Mouse (Mus musculus) spleen, adult 12 weeks (tissue): Measurements from ENCODE around the gene Magix.
"Not testable (repeated sequence)": the region's sequence is repeated elsewhere in the genome, so short reads cannot be mapped to it uniquely, and the experiment has no call there.

ENCODE experiments used
- DNase-seq: peaks from one replicate; pipeline ENCODE4 v3.0.0; 2022; ENCODE audit warnings: low spot score

Gene Magix

DNA sequence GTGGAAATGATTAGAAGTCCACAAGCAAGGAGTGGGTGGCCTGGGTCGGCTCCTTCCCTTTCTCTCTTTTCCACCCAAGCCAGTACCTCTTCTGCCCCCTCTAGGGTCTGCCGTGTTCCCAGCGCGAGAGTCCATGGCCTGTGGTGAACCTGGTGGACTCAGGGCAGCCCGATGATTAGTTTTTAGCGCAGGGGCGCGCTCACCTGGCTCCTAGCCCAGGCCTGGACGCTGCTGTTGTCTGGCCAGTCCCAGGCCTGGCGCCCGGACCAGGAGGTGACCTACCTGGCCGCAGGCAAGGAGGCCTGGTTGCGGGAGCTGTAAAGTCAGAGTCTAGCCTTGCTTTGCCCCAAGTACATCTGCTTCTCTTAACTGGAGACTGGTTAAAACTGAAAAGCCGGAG lies at the start of gene Magix:
TSS of gene Magix (minus strand) at position 388 of the 400 bp plus-strand sequence.
- DNase-seq, result no peak

DNA sequence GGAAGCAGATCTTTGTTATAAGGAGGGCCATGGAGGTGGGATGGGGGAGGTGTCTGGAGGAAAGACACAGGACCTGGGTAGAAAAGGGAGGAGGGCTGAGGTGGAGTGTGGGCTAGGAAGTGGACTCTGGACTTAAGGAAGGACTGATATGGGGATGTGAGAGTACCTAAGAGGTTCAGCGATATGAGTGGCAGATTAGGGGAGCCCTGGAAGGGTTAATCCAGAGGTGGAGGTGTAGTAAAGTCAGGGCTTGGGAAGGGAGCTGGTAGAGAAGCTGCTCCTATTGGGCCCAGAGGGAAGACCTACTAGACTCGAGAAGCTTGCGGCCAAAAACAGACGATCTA lies 47.8 kb upstream of the Magix start:
- no peak for DNase-seq

DNA sequence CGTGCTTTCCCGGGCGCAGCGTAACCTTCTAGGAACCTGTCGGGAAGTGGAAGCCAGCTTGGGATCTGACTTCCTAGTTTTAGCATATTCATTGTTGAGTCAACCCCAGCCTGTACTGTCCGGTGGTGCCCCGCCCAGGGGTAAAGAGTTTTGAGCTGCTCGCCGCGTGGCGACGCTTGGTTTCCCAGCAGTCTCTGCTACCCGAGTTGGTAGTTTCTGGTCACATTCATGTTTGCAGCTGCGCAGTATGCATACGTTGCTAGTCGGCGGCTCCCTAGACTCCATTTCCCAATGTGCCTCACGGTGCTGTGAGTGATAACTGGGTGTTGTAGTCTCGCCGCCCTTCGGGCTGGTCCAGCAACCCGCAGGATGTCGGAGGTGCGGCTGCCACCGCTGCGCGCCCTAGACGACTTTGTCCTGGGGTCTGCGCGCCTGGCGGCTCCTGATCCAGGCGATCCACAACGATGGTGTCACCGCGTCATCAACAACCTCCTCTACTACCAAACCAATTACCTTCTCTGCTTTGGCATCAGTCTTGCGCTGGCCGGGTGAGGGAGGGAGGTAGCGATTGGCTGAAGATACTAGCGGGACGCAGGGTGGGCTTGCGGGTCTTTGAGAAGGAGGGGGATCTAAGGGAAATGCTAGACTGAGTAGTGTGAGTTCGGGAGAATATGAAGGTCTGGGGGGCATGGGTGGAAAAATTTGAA lies 47.3 kb upstream of the Magix start, which contains the start of gene Praf2:
TSS of gene Praf2 (plus strand) at position 225 of the 707 bp plus-strand sequence.
- DNase-seq, result peak; percentile 44

DNA sequence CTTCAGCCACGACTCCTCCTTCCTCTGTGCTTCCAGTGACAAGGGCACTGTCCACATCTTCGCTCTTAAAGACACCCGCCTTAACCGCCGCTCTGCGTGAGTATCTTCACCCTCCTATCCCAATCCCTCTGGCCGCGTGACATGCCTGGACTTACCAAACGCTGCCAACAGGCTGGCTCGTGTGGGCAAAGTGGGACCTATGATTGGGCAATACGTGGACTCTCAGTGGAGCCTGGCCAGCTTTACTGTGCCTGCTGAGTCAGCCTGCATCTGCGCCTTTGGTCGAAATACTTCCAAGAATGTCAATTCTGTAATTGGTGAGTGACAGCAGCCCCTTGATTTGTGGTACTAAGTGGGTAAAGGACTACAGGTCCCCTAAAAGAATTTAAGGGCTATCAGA lies 46.1 kb upstream of the Magix start:
- no peak for DNase-seq

DNA sequence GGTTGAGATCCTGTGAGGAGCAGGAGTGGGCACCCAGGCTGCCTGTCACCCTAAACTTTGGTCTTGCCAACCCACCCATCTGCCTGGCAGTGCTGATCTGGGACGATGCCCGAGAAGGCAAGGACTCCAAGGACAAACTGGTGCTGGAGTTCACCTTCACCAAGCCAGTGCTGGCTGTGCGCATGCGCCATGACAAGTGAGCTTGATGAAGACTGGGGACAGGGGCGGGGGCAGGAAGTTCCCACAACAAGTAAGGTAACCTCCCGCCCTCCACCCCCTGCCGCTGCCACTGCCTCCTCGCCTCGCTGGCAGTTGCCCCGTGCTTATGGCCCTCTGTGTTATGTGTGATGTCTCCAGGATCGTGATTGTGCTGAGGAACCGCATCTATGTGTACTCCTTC lies 44.8 kb upstream of the Magix start:
- no peak for DNase-seq

DNA sequence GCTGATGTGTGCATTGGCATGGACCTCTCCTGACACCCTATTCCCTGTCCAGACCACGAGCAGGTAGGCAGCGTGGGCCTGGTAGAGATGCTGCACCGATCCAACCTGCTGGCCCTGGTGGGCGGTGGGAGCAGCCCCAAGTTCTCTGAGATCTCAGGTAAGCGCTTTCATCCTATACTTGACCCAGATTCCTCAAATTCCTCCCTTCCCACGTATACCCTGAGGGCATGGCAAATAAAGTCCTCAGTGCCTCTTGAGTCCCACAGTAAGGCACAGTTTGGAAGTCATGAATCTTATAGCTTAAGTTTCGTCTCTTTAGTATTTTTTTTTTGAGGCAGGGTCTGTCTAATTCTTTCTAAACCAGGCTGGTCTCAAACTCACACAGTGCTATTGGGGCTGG lies 43.1 kb upstream of the Magix start:
- no peak for DNase-seq

DNA sequence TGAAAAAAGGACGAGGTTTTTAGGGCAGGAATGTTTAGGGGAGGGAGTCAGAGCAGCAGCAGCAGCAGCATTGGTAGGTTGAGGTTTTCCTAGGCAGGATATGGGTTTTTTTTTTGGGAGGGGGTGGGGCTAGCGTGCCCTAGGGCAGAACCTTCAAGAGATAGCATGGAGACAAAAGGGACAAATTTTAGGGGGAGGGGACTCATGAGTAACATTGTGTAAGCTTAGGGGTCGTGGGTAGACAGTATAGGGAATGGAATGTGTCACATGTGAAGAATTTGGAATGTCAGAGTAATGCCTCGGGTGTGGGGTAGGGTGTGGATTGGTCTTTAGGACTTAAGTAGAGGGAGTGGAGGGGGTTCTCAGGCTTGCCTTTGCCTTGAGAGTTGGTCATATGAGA lies 41.6 kb upstream of the Magix start:
- DNase-seq, result no peak

DNA sequence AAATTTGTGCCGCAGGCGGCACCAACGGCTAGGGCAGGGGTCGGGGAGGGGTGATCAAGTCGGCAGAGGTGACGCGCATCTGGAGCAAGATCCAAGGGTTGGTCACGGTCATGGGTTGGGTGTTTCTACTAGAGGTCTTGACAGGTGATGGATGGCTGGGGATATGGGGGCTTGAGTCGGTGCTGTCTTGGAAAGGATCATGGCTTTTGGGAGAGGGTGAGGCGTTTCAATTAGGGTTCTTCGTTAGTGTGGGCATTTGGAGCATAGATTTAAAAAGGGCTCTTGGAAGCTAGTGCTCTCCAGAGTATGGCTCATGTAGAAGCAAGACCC lies 41.2 kb upstream of the Magix start:
- DNase-seq, result no peak

DNA sequence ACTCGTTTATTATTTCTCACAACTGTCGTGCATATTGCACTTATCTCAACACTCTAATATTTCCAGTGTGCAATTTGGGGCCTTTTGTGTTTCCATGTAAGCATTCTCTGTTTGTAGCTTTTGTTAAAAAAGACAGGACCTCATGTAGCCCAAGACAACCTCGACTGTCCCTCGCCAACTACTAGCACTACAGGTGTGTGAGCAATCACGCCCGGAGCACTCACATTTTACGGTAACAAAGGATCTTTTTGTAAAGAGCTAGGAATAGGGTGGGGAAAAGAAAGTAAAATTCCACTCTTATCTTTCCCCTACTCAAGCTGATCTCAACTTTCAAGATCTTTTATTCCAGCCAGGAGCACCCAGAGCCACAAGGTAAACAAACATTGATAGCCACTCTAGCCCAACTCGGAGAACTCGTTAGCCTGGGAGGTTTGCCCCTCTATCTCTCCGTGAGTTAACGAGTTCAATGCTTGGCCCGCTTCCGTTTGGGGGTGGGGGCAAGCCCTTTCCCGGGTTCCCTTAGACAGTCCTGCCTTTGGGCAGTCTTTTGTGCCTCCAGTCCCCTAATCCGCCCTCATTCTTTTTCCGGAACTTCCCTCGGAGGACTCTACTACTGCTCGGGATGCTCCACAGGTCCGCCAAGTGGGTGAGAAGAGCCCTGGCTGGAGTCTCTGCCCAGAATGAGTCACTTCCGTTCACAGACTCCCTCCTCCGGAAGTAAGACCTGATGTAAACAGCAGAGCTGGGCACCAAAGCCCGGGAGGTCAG lies 40.6 kb upstream of the Magix start, which contains the start of gene Gm45208:
TSS of gene Gm45208 (plus strand) at position 732 of the 768 bp plus-strand sequence.
- peak; percentile 76 for DNase-seq

DNA sequence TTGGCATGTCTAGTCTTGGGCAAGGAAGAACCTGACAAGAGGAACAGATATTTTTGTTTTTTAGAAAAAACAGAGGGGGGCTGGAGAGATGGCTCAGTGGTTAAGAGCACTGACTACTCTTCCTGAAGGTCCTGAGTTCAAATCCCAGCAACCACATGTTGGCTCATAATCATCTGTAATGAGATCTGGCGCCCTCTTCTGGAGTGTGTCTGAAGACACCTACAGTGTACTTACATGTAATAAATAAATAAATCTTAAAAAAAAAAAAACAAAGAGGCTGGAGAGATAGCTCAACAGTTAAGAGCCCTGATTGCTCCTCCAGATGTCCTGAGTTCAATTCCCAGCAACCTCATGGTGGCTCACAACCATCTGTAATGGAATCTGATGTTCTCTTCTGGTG lies 35.0 kb upstream of the Magix start:
- not testable (repeated sequence) for DNase-seq

DNA sequence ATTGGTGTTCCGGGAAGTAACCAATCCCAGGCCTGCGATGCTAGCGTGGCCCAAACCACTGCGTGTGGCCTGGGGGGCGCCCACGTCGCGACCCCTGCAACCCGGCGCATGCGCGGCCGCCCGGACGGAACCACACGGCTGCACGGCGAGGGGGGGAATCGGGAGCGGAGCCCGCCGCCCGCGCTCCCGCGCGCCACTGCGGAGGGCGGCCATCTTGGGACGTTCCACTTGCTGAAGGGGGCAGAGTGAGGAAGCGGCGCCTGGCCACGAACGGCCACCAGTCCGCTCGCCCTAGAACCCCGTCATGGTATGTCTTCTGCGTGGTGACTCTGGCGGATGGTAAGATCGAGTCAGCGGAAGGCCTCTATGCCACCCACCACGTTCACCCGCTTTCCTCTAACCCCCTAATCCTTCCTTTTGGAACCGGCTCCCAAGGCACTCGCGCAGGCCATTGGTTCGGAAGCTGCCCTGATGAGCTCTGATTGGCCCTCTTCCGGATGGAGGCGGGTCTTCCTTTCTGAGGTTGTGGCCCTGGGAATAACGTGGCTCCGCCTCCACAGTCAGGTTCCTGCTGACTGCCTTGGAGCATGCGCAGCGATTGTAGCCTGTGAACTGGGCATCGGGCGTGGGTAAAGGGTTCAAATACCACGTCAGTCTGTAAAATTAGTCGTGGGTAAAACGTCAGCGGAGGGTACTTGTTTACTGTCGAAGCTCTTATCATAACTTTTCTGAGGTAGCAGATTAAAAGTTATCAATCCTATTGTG lies 33.3 kb upstream of the Magix start, which contains the start of gene Wdr45:
TSS of gene Wdr45 (plus strand) at position 199 of the 765 bp plus-strand sequence.
- DNase-seq, result peak; percentile 84

DNA sequence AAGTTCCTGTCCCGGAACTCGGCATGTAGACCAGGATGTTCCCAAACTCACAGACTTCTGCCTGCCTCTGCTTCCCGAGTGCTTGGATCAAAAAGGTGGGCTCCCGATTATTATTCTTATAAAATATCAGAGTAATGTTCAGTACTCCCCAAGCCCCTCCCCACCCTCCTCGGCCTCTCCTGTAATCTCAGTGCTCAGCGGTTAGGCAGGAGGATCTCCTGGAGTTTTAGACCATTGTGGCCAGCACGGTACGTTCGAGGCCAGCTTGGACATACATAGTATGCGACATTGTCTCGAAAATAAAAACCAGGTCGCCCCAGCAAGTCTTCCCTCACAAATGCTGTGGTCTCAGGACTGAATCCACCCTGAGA lies 32.7 kb upstream of the Magix start:
- not testable (repeated sequence) for DNase-seq

DNA sequence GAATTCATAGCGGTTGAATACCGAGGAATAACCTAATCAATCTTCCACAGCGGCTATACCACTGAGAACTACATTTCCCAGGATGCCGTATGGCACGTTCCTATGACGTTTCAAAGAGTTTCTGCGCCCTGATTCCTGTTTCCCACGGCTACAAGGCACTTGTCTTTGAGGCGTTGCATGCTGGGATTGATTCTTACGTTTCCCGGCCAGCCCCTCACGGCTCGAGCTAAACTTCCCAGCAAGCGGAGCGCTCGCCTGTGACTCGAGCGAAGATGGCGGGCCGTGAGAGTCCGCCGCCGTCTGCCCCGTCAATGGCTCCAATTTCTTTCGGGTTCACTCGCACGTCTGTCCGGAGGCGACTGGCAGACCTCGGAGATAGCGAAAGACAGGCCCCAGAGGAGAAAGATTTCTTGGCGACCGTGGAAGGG lies 15.9 kb upstream of the Magix start, which contains the start of gene Gpkow:
TSS of gene Gpkow (plus strand) at position 178 of the 428 bp plus-strand sequence.
- DNase-seq, result peak; percentile 66

DNA sequence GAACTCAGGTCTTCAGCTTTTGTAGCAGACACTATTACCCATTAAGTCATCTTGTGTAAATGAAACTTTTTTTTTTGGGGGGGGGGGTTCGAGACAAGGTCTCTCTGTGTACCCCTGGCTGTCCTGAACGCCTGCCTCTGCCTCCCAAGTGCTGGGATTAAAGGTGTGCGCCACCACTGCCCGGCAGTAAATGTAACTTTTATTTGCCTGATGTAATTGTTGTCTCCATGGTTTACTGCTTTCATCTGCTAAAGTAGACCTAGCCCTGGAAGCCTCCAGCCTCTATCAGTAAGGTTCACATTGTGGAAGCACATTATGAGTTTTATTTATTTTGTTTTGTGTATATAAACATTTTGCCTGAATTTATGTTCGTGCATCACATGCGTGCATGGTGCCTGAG lies 15.5 kb upstream of the Magix start:
- DNase-seq, result no peak

DNA sequence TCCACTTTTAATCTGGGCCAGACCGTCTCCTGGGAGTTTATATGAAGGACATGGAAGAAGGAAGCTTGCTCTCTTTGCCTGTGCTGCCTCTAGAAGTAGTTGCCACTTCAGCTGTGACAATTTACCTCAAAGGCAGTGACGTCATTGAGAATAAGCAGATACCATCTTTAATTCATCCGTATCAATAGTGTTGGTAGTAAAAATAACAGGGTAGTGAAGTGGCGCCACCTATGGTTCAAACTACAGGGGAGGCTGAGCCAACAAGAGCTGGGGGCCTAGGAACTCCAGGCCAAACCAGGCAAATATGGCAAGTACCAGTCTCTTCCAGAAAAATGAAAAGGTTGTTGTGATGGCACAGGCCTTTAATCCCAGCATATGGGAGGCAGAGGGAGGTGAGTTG lies 11.8 kb upstream of the Magix start:
- DNase-seq, result no peak

DNA sequence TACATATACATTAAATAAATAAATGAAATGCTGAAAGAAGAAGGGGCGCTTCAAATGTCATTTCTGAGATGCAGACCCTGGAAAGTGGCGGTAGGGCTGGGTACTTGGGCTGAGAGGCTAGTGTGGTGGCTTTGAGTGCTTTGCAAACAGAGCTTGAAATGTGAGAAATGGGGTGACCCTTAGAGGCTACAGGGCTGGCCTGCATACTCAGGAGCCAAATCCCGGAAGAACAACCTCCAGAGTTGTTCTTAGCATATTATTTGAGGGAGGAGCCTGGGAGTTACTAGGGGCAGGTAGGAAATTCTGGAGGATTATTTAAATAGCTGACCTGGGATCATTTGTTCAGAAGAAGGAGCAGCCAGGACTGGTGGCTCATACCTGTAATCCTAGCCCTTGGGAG lies 9.4 kb upstream of the Magix start:
- DNase-seq, result no peak

DNA sequence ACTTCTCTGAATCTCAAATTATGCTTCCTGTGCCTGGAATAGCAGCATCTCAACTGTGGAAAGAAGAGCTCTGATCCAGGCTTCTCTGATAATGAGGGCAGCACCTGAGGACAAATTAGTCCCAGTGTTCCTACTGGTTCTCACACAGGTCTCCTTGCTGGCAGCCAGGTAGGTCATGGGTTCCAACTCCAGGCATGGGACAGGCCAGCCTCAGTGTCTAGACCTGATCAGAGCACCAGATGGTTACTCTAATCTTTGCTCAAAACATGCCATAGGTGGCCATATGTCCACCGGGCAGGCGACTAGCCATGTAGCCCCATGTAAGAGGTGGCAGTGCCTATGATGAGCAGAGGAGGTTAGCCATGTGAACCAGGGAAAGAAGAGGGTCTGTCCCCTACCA lies 7.3 kb upstream of the Magix start:
- no peak for DNase-seq

DNA sequence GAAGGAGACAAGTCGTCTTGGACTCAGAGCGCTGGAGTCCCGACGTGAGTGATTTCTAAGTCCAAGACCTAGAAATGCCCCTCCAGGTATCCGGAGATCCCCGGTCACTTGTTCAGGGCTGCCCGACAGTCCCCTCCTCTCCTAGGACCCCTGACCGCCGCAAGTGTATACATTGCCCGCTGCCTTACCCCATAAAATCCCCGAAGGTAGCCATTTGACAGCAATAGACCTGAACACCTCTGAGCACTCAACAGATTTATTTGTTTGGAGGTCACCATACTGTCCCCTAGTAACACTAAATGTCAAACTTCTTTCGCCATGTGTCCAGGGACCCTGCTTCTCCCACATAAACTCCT lies 1.0 kb downstream of the Magix start:
- DNase-seq, result no peak

DNA sequence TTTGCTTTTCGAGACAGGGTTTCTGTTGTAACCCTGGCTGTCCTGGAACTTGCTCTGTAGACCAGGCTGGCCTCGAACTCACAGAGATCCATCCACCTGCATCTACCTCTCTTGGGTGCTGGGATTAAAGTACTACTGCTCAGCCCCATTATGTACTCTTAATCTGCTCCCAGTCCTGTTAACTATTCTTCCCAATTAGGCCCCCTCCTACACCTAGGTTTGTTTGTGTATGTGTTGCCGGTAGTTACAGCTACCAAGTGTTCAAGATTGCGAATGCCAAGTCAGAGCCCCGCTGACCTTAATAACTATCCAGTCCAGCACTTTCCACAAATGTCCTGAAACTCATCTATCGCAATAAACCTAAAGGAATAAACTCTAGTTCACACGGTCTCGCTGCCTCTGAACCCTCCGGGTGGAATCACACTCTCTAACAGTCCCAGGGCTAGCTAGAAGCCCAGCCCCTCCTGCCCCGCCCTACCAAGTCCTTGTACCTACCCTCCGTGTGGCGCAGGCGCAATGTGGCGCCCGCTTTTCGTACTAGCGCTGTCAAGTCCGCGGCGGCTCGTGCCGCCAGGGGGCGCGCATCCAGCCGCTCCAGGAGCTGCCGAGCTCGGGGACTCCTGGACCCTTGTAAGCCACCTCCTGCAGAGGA lies 1.5 kb downstream of the Magix start:
- DNase-seq, result peak; percentile 77

DNA sequence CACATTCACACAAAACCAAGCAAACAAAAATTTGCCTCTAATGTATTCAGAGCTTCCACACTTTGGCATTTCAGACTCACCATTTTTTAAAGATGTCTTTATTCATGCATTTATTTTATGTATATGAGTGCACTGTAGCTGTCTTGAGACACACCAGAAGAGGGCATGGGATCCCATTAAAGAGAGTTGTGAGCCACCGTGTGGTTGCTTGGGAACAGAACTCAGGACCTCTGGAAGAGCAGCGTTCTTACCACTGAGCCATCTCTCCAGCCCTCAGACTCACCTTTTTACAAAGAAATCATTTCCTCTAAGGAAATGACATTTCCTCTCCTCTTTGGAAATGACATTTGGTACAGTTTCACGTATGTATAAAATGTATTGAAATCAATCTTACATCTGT lies 2.1 kb downstream of the Magix start:
- no peak for DNase-seq

DNA sequence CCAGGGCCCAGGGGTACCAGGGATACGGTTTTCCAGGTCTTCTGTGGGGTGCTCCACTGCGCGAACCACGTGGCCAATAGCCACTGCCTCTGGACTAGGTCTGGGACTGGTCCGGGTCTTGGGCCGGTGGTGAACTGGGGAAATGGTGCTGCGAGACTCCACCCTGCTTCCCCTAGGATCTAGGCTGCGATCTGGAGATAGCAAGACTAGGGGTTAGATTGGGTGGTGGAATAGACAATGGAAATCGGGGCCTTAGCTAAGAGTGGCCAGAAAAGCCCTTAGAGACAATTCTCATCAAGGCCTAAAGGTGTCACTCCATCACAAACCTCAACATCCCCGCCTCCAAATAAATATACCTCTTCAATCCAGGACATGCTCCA lies 6.1 kb downstream of the Magix start:
- no peak for DNase-seq

DNA sequence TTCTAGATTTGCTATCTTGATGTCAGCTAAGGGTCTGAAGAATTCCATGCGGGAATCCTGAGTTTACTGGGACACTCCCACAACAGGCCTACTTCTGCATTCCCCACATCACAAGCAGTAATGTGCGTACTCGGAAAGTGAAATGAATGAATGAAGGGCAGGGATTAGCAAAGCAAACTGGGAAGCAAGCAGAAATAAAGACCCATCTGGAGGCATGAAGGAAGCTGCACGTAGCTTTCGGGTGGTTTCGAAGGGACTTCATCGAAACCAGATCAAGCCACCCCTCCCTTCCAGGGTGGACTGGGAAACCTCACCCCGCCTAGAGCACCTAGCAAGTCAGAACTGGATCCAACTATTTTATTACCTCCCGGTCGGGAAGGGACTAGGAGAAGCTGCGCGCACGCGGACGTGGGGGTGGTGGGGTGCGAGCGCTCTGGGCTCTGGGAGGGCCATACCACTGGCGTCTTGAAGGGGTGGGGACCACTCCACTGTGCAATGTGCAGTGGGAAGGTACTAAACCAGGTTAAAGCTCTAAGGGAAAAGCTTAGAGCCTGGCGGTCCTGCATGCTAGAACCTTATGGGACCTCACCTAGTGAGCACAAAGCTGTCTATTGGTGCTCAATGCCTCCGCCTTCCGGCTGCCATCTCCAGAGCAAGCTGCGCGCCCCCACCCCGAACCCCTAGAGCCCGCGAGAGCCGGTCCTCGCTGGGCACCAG lies 6.6 kb downstream of the Magix start:
- DNase-seq, result no peak
